ENCODE assay signal across 33 mouse cellular contexts in the genomic region with DNA sequence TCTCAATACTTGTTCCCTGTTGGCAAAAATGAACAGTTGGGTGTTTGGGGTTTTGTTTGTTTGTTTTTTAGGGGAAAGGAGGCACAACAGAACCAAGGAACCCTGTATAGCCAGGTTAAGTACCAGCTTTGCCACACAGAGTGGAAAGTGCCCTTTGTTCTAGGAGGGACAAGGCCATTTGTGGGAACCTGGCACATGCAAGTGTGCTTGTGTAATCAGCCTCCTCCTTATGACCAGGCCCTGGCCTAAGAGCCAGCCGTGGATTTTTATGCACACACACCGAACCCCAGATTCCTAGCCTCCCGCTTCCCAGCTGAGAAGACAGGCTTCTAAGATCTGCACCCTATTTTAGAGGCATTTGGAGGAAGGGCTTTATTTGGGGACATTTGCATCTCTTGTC. TPM values are rescaled to one million over a fixed set of nuclear protein-coding genes. Genes with fewer than 3 reads are reported as not detected.
DNase-seq lines count a peak whose midpoint lies in the region; ATAC-seq lines count a peak whose summit lies in the region.
"Had no signal": no experiment of that assay in that cellular context is flagged by ENCODE, and none has a peak within 500 bp of the region (broad histone marks: within the 10 kb centered on the region; RNA-seq: fewer than 3 reads in every experiment).

No protein-coding gene starts in this region.

- peaks cover 39% of the 10 kb centered on the region for H3K4me1 ChIP-seq in forebrain, embryonic 15.5 days
- H3K4me1 ChIP-seq in forebrain, embryonic 14.5 days (ENCODE audit: control insufficient read depth, insufficient read depth, low read length) = peaks cover 13% of the 10 kb centered on the region
- H3K4me1 ChIP-seq in midbrain, embryonic 16.5 days (ENCODE audit: control insufficient read depth, insufficient read depth, low read length) = peaks cover 16% of the 10 kb centered on the region
- peaks cover 20% of the 10 kb centered on the region for H3K4me1 ChIP-seq in midbrain, embryonic 13.5 days (replicated peaks)
- H3K4me1 ChIP-seq in brown adipose tissue, adult 24 weeks (ENCODE audit: control insufficient read depth, insufficient read depth, insufficient read length, low read length) = peaks cover 6% of the 10 kb centered on the region
- H3K4me1 ChIP-seq: embryonic facial prominence, embryonic 15.5 days had no signal

- 90% methylated on average over 3 of the region's 3 CpGs for WGBS in forebrain, embryonic 15.5 days
- 90% methylated on average over 3 of the region's 3 CpGs for WGBS in forebrain, embryonic 14.5 days
- WGBS in midbrain, embryonic 16.5 days = 95% methylated on average over 3 of the region's 3 CpGs
- 94% methylated on average over 3 of the region's 3 CpGs for WGBS in midbrain, embryonic 13.5 days

- H3K4me3 ChIP-seq in forebrain, embryonic 15.5 days = no peak overlapping the region
- H3K4me3 ChIP-seq in forebrain, embryonic 14.5 days (ENCODE audit: low read depth, low read length) = no peak overlapping the region
- H3K4me3 ChIP-seq in midbrain, embryonic 16.5 days (ENCODE audit: low read depth, low read length) = no peak overlapping the region
- no peak overlapping the region for H3K4me3 ChIP-seq in midbrain, embryonic 13.5 days (replicated peaks)
- H3K4me3 ChIP-seq in brown adipose tissue, adult 24 weeks (ENCODE audit: insufficient read depth, low read depth, low read length) = no peak overlapping the region
- H3K4me3 ChIP-seq: embryonic facial prominence, embryonic 15.5 days; forebrain, embryonic 13.5 days; gastrocnemius, adult 2 months; heart, adult 2 months; heart, embryonic 12.5 days had no signal

- peak overlapping the region; percentile 70; the same call in 1 of the 2 replicates for H3K27ac ChIP-seq in forebrain, embryonic 15.5 days (replicated peaks)
- H3K27ac ChIP-seq in forebrain, embryonic 14.5 days (ENCODE audit: low read depth, low read length) = no peak overlapping the region
- peak overlapping the region; percentile 48; the same call in 1 of the 2 replicates for H3K27ac ChIP-seq in midbrain, embryonic 16.5 days (ENCODE audit: low read length)
- no peak overlapping the region for H3K27ac ChIP-seq in midbrain, embryonic 13.5 days
- peak overlapping the region; percentile 58 for H3K27ac ChIP-seq in brown adipose tissue, adult 24 weeks (replicated peaks; ENCODE audit: low read depth, low read length)
- H3K27ac ChIP-seq: embryonic facial prominence, embryonic 15.5 days; forebrain, embryonic 13.5 days; gastrocnemius, adult 2 months; heart, adult 2 months; hindbrain, embryonic 14.5 days; kidney, postnatal 0 days; liver, embryonic 14.5 days; stomach, postnatal 0 days had no signal

- DNase-seq in forebrain, embryonic 14.5 days (ENCODE audit: low spot score) = no peak
- peak; percentile 56 for DNase-seq in adrenal gland, postnatal 10 days
- no peak for DNase-seq in thymus, postnatal 4 days
- DNase-seq: cerebellum, adult 18-20 months; cerebellum, postnatal 10 days; gastrocnemius, adult 2 months; gastrocnemius, postnatal 36 days; heart, adult 2 months; heart, postnatal 4 days; kidney, adult 11 months; kidney, postnatal 4 days; left cerebral cortex, postnatal 4 days; lung, adult 2 months; lung, postnatal 10 days; right cerebral cortex, postnatal 4 days; thymus, adult 18-20 months; thymus, postnatal 25 days had no signal

- H3K27me3 ChIP-seq in forebrain, embryonic 15.5 days = no peaks in the 10 kb centered on the region
- H3K27me3 ChIP-seq in forebrain, embryonic 14.5 days (replicated peaks; ENCODE audit: control insufficient read depth, insufficient read depth, low read length) = no peaks in the 10 kb centered on the region
- no peaks in the 10 kb centered on the region for H3K27me3 ChIP-seq in midbrain, embryonic 16.5 days (ENCODE audit: control insufficient read depth, insufficient read depth, low read depth, low read length)
- no peaks in the 10 kb centered on the region for H3K27me3 ChIP-seq in midbrain, embryonic 13.5 days
- H3K27me3 ChIP-seq: embryonic facial prominence, embryonic 15.5 days; forebrain, embryonic 13.5 days had no signal

- no peak for ATAC-seq in forebrain, embryonic 15.5 days (replicated peaks)
- ATAC-seq in forebrain, embryonic 14.5 days = no peak
- ATAC-seq in midbrain, embryonic 16.5 days = no peak
- no peak for ATAC-seq in midbrain, embryonic 13.5 days
- ATAC-seq: CD4-positive, CD25-positive, alpha-beta regulatory T cell, adult 4 months; inflammation-experienced regulatory T-cells, adult 6 months had no signal

- H3K4me2 ChIP-seq in forebrain, embryonic 15.5 days (replicated peaks) = no peak overlapping the region
- H3K4me2 ChIP-seq in forebrain, embryonic 14.5 days (ENCODE audit: low read length) = no peak overlapping the region
- no peak overlapping the region for H3K4me2 ChIP-seq in midbrain, embryonic 16.5 days (ENCODE audit: low read length)
- no peak overlapping the region for H3K4me2 ChIP-seq in midbrain, embryonic 13.5 days (replicated peaks)
- H3K4me2 ChIP-seq: embryonic facial prominence, embryonic 15.5 days; forebrain, embryonic 13.5 days; heart, embryonic 12.5 days; hindbrain, embryonic 14.5 days had no signal

- no peaks in the 10 kb centered on the region for H3K9me3 ChIP-seq in forebrain, embryonic 15.5 days
- H3K9me3 ChIP-seq in forebrain, embryonic 14.5 days (replicated peaks; ENCODE audit: control insufficient read depth, low read length) = no peaks in the 10 kb centered on the region
- H3K9me3 ChIP-seq in midbrain, embryonic 16.5 days (replicated peaks; ENCODE audit: control insufficient read depth, low read length, poor library complexity, severe bottlenecking) = no peaks in the 10 kb centered on the region
- H3K9me3 ChIP-seq in midbrain, embryonic 13.5 days = no peaks in the 10 kb centered on the region
- H3K9me3 ChIP-seq: embryonic facial prominence, embryonic 15.5 days; forebrain, embryonic 13.5 days; heart, embryonic 12.5 days had no signal

- H3K9ac ChIP-seq in forebrain, embryonic 15.5 days (replicated peaks) = no peak overlapping the region
- no peak overlapping the region for H3K9ac ChIP-seq in forebrain, embryonic 14.5 days (ENCODE audit: low read length)
- H3K9ac ChIP-seq in midbrain, embryonic 16.5 days (ENCODE audit: low read depth, low read length) = no peak overlapping the region
- no peak overlapping the region for H3K9ac ChIP-seq in midbrain, embryonic 13.5 days (replicated peaks)
- H3K9ac ChIP-seq: embryonic facial prominence, embryonic 15.5 days; forebrain, embryonic 13.5 days; heart, embryonic 12.5 days; hindbrain, embryonic 14.5 days; liver, embryonic 14.5 days had no signal

- no peaks in the 10 kb centered on the region for H3K36me3 ChIP-seq in forebrain, embryonic 15.5 days
- H3K36me3 ChIP-seq in forebrain, embryonic 14.5 days (ENCODE audit: control insufficient read depth, insufficient read depth, low read length) = peaks cover 10% of the 10 kb centered on the region; the same call in 1 of the 2 replicates
- no peaks in the 10 kb centered on the region for H3K36me3 ChIP-seq in midbrain, embryonic 16.5 days (ENCODE audit: control insufficient read depth, insufficient read depth, low read length)
- H3K36me3 ChIP-seq in midbrain, embryonic 13.5 days = peaks cover 12% of the 10 kb centered on the region
- H3K36me3 ChIP-seq: embryonic facial prominence, embryonic 15.5 days had no signal

RNA-seq across cellular contexts. Expression of gene Vstm2l, which starts 37.1 kb away (rescaled TPM):
- 7.7 and 8.4 TPM in 2 replicates for polyA plus RNA-seq in forebrain, embryonic 15.5 days (2015; fragmentation: Nextera tagmentation; extraction: Ambion mirVana)
- 4.7 and 6.8 TPM in 2 replicates for polyA plus RNA-seq in forebrain, embryonic 14.5 days (2014; fragmentation: Nextera tagmentation; extraction: Ambion mirVana)
- polyA plus RNA-seq in midbrain, embryonic 16.5 days (2015; fragmentation: Nextera tagmentation; extraction: Ambion mirVana) = 19.6 and 26.6 TPM in 2 replicates
- 11.3 and 19.3 TPM in 2 replicates for polyA plus RNA-seq in midbrain, embryonic 13.5 days (2015; fragmentation: Nextera tagmentation; extraction: Ambion mirVana)
- 10 to 100 TPM in 1 of 2 experiments, 1 to 10 TPM in 1; 7.3 to 15.7 TPM for total RNA-seq in adrenal gland, postnatal 10 days (2021)
- polyA plus RNA-seq in brown adipose tissue, adult 24 weeks (2012; ENCODE audit: insufficient read depth, insufficient read length, missing spikeins) = not detected in 2 replicates
- total RNA-seq: common myeloid progenitor, adult 5-6 weeks; gastrocnemius, adult 2 months; gastrocnemius, postnatal 36 days; heart, adult 2 months had no signal
- polyA plus RNA-seq: CD4-positive, CD25-positive, alpha-beta regulatory T cell, adult 4 months; heart, embryonic 12.5 days; heart, postnatal 0 days; inflammation-experienced regulatory T-cells, adult 6 months; lung, adult 2 months; spleen, adult 2 months had no signal

Comparison
In these comparisons a context has a peak if more than half of its experiments do, and no peak if none do; other contexts are left out.
1. H3K27ac ChIP-seq: peak in forebrain, embryonic 15.5 days (single experiment), midbrain, embryonic 16.5 days (single experiment) and brown adipose tissue, adult 24 weeks (single experiment); none in forebrain, embryonic 14.5 days (single experiment) and midbrain, embryonic 13.5 days (single experiment).